Mouse (Mus musculus) spleen, adult 2 months (tissue): Measurements from ENCODE around the gene Stim2.

ENCODE experiments used
- CTCF ChIP-seq: fragments of 200-500 bp; IDR thresholded peaks from 2 replicates; pipeline ENCODE4 v1.5.1; 2011; ENCODE audit warnings: mild to moderate bottlenecking, inconsistent platforms; ENCODE audit not compliant: insufficient read depth, insufficient read length, insufficient replicate concordance; ENCODE audit errors: extremely low read depth
- POLR2A ChIP-seq: fragments of 200-500 bp; IDR thresholded peaks from 2 replicates; pipeline ENCODE4 v1.6.1; 2011; ENCODE audit warnings: low read depth, low read length, inconsistent platforms

DNA sequence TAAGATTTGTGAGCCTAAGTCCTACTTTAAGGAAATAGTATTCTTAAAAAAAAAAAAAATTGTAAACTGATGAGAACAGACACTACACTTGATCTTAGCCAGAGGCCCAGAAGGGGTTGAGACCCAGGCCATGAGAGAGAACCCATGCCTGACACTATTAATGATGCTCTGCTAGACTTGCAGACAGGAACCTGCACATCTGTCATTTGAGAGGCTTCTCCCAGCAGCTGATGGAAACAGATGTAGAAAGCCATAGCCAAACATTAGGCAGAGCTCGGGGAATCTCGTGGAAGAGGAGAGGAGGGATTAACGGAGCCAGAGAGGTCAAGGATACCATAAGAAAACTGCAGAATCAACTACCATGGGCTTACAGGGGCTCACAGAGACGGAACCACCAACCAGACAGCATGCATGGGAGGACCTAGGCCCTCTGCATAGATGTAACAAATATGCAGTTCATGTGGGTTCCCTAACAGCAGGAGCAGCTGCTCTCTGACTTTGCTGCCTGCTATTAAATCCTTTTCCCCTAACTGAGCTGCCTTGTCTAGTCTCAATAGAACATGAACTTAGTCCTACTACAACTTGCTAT lies 50.9 kb downstream of the Stim2 start:
- TF ChIP-seq CTCF (no peak), POLR2A (no peak)
